Comparison of ENCODE assay signal across 9 mouse cellular contexts in the genomic region with DNA sequence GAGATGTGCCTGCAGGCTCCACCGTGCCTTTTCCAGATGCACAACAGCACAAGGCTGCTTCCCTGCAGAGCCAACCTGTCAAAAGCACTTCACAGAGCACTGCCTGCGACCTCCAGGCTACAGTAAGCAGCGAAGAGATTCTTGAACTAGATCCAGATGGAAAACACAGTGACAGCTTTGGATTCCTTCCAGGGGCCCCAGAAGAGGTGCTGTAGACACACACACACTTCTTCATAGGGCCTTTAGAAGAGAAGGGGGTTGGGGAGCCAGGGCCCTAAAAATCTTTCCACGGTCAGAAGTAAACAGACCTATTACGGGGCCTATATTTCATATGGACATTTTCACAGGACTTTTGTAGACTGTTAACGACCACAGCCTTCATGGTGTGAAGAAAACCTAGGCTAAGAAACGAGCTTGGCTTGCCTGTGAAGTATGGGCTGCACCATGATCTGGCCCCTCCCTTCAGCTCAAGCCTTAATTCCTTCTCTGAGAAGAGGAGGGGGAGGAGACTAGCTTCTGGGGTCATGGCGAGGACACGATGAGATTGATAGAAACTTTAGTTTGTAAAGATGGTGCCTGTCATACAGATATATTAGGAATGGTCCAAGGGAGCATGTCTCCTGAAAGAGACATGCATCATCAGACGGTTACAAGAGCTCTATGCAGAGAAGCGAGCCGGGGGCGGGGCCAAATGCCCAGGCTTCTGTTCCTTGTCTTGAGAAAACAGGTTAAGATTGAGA.
DNase-seq lines count a peak whose midpoint lies in the region; ATAC-seq and TF ChIP-seq lines count a peak whose summit lies in the region.
"Had no signal": no experiment of that assay in that cellular context is flagged by ENCODE, and none has a peak within 500 bp of the region (broad histone marks: within the 10 kb centered on the region; RNA-seq: fewer than 3 reads in every experiment).

No protein-coding gene starts in this region.

- H3K4me3 ChIP-seq in left cerebral cortex, adult 2 months, result no peak overlapping the region
- H3K4me3 ChIP-seq in heart, embryonic 13.5 days, result no peak overlapping the region
- no peak overlapping the region for H3K4me3 ChIP-seq in neural tube, embryonic 15.5 days (replicated peaks)
- no peak overlapping the region for H3K4me3 ChIP-seq in layer of hippocampus, adult 2 months

- 34% methylated on average over 13 of the region's 13 CpGs for WGBS in heart, embryonic 13.5 days
- 45% methylated on average over 13 of the region's 13 CpGs for WGBS in neural tube, embryonic 15.5 days

- H3K27ac ChIP-seq in left cerebral cortex, adult 2 months, result no peak overlapping the region
- peak overlapping the region; percentile 84 for H3K27ac ChIP-seq in heart, embryonic 13.5 days (replicated peaks)
- H3K27ac ChIP-seq in neural tube, embryonic 15.5 days (replicated peaks), result 0 out of 2 replicates have a peak overlapping the region, but pooled peaks have one; percentile 15
- H3K27ac ChIP-seq in layer of hippocampus, adult 2 months, result no peak overlapping the region

- no peaks in the 10 kb centered on the region for H3K36me3 ChIP-seq in heart, embryonic 13.5 days
- no peaks in the 10 kb centered on the region for H3K36me3 ChIP-seq in neural tube, embryonic 15.5 days

- H3K9me3 ChIP-seq in heart, embryonic 13.5 days, result no peaks in the 10 kb centered on the region
- H3K9me3 ChIP-seq in neural tube, embryonic 15.5 days (replicated peaks), result no peaks in the 10 kb centered on the region

- peak; percentile 56; the same call in 1 of the 2 replicates for ATAC-seq in heart, embryonic 13.5 days (ENCODE audit: extremely low read depth, insufficient number of reproducible peaks, low FRiP score, low TSS enrichment)
- ATAC-seq in neural tube, embryonic 15.5 days (ENCODE audit: low FRiP score), result peak; percentile 45
- ATAC-seq in megakaryocyte, adult 5-6 weeks (ENCODE audit: poor library complexity, severe bottlenecking), result no peak
- ATAC-seq: liver, postnatal 0 days had no signal

- intact Hi-C loops in left cerebral cortex, postnatal 4 days (cut with DNase I), result no loop called here
- intact Hi-C loops in left cerebral cortex, adult 2 months (cut with DNase I), result no loop called here

- peak; percentile 15 for DNase-seq in left cerebral cortex, postnatal 4 days
- no peak for DNase-seq in left cerebral cortex, adult 2 months (ENCODE audit: extremely low spot score in 1 of 2, low spot score in 2 of 2)
- peak; percentile 20 to 40 for DNase-seq in kidney, postnatal 25 days
- no peak for DNase-seq in layer of hippocampus, adult 2 months (ENCODE audit: low spot score in 2 of 2)
- DNase-seq in T-cell, adult 2 months (ENCODE audit: low spot score), result no peak
- DNase-seq: liver, postnatal 0 days had no signal

- TF ChIP-seq CTCF in left cerebral cortex, adult 2 months (IDR thresholded peaks at IDR 0.05), result no peak
- no peak for TF ChIP-seq CTCF in layer of hippocampus, adult 2 months (conservative IDR thresholded peaks at IDR 0.05)

- no peaks in the 10 kb centered on the region for H3K27me3 ChIP-seq in heart, embryonic 13.5 days (replicated peaks)
- H3K27me3 ChIP-seq in neural tube, embryonic 15.5 days (replicated peaks), result no peaks in the 10 kb centered on the region

- peaks cover 27% of the 10 kb centered on the region for H3K4me1 ChIP-seq in heart, embryonic 13.5 days
- peaks cover 10% of the 10 kb centered on the region for H3K4me1 ChIP-seq in neural tube, embryonic 15.5 days

- 0 out of 2 replicates have a peak overlapping the region, but pooled peaks have one; percentile 25 for H3K9ac ChIP-seq in heart, embryonic 13.5 days
- H3K9ac ChIP-seq in neural tube, embryonic 15.5 days (replicated peaks), result no peak overlapping the region
- H3K9ac ChIP-seq: liver, postnatal 0 days had no signal

- H3K4me2 ChIP-seq in heart, embryonic 13.5 days, result peak overlapping the region; percentile 36
- H3K4me2 ChIP-seq in neural tube, embryonic 15.5 days, result no peak overlapping the region

Comparison
In these comparisons a context has a peak if more than half of its experiments do, and no peak if none do; other contexts are left out.
1. DNase-seq: peak in left cerebral cortex, postnatal 4 days (single experiment) and kidney, postnatal 25 days (2 of 2); none in left cerebral cortex, adult 2 months (0 of 2), layer of hippocampus, adult 2 months (0 of 2) and T-cell, adult 2 months (single experiment).
2. H3K27ac ChIP-seq: peak in heart, embryonic 13.5 days (single experiment) and neural tube, embryonic 15.5 days (single experiment); none in left cerebral cortex, adult 2 months (single experiment) and layer of hippocampus, adult 2 months (single experiment).